Mouse (Mus musculus): ENCODE measurements around the gene St7.

St7 gene

DNA sequence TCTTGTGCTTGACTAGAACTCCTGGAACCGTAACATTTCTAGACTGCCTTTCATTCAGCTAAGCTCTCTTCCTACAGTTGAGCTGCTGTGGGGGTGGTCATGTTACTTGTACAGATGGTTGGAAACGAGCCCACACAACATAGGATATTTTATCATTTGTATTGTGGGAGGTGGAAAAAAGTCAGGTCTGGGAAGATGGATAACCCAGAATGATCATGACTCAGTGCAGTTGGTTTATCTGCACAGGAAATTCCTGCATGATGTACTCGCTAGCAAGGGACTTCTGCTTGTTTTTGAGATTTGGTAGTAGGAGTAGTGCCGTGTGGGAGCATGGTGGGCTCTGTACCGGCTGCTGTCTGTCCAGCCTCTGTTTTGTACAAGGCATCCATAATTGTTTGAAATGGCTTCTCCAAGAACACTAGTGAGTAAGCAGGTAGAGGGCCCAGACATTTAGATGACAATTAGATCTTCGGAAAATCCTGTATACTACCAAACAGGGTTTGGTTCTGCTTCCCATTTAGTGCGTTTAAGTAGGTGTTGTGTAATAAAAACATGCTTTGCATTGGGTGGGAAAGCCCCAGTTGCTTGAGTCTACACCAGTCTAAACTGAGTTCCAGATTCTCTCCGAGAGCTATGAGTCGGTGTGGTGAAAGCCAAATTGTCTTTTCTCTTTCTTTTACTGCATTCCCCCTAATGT is 71.4 kb downstream of the St7 start:
- DNase-seq (ENCODE audit: low read depth, low spot score) = no peak

DNA sequence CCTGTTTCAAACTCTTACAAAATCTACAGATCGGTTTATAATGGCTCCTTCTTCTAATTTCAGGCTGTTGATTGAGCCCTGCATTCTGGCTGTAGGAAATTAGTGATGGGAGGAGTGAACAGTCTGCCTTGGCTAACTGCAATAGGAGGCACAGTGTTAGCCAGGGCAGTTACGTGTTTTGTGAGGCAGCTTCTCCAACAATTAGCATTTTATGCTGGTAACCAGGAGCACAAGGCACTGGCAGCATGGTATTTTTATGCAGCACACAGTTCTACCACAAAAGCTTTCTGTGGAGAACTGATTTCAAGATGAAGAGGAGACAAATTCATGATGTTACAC is 71.9 kb downstream of the St7 start:
- no peak for DNase-seq (ENCODE audit: low read depth, low spot score)

DNA sequence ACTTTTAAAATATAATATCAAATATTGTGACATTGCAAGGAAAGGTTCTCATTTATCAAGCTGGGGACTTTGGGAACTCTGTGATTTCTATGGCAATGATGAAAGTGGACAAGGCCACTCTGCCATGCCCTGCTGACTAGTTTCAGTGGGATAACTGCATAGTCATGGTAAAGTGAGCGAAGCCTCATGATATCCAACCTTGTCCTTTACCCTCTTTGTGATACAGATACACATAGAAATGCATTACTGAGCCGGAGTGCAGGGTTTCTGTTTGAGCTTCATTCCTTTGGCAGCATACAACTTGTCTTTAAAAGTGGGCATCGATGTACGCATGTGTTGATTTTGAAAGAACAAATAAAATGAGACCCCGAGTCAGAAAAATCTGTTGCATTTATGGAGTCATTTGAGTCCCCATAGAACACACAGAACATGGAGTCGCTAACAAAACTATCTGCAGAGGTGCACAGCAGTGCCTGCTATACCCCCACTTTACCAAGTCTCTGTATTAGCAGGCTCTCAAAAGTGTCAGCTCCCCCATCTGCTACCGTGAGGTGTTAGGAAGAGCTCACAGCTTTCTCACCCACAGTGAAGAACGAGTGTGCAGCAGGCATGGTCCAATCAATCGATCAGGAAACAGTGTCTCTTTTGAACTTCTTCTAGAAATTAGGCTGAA is 77.4 kb downstream of the St7 start:
- no peak for DNase-seq (ENCODE audit: low read depth, low spot score)

DNA sequence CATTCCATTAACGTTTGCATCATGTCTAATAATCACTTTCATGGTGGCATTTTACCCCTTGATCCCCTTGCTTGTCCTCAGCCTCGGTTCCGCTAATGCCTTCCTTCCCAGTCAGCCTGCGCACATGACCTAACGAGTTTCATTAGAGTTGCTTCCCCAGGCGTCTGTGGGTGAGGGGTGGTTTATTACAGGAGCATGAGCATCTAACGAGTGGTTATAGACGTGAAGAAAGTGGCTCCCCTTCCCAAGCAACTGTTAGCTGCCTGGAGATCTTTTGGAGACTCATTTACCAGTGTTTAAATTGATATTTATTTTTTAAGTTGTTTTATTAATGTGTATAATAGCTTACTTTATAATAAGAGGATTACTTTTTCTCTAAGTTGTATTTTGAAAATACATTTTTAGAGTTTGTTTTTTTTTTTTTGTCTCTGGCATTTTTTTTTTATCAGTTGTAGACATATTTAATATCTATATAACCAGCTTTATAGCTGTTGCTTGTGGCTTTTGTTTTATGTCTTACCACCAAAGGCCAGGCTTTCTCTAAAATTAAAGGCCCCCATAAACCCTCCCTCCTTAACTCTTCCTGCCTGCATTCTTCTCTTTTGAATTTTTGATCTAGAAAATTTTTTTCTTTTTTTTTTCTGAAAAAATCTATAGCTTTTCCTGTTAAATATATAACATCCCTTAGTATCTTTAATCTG is 78.1 kb downstream of the St7 start:
- DNase-seq (ENCODE audit: low read depth, low spot score) = no peak

DNA sequence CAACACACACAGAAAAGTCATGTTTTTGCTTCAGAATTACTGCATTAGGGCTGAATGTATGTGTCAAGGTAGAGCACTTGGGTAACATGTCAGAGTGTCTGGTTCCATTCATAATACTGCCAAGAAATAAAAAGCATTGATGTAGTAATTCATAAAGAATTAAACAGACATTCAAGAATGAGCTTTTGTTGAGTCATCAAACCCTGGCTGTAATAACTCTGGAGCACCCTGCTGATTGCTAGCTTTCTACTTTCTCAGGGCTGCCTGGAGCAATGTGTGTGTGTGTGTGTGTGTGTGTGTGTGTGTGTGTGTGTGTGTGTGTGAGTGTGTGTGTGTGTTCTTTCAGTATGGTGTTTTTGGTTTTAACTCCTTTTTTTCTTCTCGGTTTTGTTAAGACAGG is 78.7 kb downstream of the St7 start:
- no peak for DNase-seq (ENCODE audit: low read depth, low spot score)

DNA sequence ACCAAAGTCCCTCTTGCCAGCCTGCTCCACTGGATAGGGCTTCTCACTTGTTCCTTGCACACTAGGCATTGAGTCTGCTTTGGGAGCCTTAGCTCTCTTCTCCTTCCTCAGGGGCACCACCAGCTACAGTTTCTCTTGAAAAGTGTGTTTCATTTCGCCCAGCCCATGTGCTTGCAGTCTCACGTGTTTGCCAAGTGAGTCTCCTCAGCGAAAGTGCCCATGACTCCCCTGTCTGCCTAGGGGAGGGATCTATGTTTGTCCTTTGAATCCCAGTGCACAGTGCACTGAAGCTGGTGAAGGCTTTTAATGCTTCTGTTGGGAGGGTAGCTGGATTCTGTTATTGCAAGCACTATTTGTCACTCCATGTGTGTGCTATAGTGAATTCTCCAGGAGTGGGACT is 79.8 kb downstream of the St7 start:
- no peak for DNase-seq (ENCODE audit: low read depth, low spot score)

DNA sequence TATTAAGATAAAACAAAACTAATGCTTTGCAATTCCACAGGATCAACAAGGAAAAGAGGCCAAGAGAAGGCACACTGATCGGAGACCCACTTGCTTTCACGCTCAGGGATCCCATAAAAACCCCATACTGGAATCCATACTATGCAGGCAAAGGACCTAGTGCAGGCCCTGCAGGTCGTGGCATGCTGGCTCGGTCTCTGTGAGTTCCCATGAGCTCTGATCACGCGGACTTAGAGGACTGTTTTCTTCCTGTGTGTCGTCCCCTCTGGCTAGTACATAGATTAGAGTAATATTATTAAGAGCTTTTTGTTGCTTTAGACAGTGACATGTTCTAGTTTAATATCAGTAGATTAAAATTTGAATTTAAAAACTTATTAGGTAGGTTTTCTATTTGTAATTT is 83.3 kb downstream of the St7 start:
- no peak for DNase-seq (ENCODE audit: low read depth, low spot score)

DNA sequence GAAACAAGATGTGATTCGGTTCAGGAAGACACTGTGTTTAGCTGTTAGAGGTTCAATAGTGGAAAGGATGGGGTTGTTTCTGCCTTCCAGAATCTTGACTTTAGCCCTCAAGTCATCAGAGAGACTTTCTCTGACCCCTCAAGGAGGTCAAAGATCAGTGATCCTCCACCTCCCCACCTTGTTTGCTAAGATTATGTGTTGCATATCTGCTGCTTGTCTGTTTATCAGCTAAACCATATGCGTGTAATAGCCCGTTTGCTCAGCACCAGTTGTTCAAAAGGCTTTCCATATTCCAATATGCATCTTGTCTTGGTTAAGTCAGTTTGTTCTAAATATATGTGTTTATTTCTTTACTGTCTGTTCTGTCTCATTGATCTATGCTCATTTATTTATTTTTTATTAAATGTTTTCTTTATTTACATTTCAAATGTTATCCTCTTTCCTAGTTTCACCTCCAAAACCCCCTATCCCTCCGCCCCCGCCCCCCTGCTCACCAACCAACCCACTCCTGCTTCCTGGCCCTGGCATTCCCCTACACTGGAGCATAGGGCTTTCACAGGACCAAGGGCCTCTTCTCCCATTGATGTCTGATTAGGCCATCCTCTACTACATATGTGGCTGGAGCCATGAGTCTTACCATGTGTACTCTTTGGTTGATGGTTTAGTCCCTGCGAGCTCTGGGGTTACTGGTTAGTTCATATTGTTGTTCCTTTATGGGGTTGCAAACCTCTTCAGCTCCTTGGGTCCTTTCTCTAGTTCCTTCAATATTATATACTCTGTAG is 84.5 kb downstream of the St7 start:
- DNase-seq (ENCODE audit: low read depth, low spot score) = no peak

DNA sequence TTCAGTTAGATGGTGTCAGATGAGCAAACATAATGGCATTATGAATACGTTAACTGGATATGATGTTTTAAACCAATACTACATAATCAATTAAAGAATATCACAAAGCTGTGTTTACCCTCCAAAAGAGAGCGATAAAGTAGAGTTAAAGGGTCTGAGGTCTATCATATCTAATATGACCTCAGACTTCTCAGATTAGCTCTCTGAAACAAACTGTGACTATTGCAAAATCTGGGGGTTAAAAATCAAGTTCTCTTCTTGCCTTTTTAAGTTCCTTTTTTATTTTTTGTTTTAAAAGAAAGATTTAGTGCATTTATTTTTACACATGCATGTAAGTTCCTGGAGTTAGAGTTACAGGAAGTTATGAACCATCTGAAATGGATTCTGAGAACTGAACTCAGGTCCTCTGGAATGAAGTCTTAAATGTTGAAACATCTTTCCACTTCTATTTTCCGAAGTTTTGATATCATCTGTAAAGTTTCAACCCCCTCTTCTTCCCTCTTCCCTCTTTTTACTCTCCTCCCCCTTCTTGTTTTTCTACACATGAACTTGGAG is 86.0 kb downstream of the St7 start:
- DNase-seq (ENCODE audit: low read depth, low spot score) = no peak

DNA sequence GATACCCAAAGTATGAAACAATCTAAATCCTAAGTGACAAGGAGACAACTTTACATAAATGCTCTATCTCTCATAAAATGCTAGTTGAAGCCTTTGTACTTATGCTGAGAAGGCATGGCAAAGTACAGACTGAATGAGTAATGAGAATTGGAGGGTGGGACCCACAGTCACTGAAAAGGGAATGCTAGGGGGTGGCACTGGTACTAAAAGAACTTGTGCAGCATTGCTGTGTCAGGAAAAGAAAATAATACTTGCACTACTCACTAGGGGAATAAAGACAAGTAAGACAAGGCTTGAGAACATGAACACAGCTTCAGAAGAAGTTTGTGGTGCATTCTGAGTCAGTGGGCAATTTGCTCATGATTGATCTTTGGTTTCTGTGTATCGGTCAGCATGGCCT is 90.8 kb downstream of the St7 start:
- DNase-seq (ENCODE audit: low read depth, low spot score) = no peak

DNA sequence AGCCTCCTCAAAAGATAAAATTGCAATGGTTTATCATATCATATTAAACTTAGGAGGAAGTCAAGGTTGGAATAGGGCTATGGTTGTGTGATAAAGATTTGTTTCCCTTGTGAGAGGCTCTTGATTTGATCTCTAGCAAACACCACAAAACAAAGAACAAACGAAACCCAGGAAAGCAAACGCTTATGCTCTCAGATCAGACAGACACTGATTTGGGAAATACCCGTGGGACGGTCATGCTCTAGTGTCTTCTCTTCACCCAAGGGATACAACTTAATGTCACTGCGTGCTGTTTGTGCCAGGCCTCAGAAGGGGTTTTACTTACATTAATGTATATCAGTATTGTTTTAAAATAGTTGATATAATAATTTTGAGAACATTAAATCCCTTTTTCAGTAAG is 91.8 kb downstream of the St7 start:
- no peak for DNase-seq (ENCODE audit: low read depth, low spot score)

DNA sequence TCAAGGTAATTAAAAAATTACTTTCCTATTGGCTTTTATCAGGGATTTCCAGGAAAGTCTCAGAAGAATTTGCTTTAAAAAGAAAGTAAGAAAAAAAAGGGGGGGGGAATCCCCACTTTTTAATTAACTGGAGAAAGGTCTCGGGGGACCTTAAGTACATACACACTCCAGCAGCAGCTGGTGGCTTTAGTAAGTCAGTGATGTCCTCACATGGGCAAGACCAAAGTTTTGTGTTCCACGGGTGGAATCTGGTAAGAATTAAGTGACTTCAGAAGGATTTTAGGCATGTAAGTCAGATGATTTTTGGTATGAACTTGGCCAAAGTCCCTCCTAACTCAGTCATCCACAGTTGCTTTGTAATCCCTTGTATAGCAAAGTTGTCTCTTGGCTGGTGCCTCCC is 92.5 kb downstream of the St7 start:
- no peak for DNase-seq (ENCODE audit: low read depth, low spot score)

DNA sequence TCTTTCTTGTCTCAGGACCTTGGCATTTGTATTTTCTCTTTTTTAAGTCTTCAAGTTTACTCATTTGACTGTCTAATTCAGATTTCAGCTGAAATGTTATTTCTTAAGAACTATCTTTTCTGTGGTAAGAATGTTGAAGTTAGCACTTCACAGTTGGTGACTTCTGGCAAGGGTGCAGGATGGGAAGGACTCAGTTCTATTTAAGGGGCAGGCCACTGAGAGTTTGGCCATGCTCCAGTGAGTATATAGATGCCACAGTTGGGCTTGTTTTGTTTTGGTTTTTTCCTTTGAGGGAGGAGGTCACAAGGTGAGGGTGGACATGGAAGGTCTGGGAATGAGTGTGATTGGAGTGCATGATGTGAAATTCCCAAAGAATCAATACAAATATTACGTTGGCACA is 95.1 kb downstream of the St7 start:
- no peak for DNase-seq (ENCODE audit: low read depth, low spot score)

DNA sequence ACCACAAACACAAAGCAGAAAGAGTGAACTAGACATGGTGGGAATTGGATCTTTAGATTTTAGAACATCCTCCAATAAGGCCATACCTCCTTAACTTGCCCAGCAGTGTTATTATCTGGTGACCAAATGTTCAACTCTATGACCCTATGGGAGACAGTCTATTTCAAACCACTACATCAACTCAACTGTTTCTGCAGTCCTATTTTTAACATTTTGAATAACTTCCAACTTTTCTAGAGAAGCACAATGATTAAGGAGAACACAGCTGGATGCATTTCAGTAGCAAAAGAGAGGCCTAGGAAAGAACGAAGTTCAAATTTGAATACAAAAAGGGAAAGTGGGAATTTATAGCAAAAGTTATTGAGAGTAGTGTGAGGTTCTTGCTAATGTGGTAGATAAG is 97.5 kb downstream of the St7 start:
- no peak for DNase-seq (ENCODE audit: low read depth, low spot score)

DNA sequence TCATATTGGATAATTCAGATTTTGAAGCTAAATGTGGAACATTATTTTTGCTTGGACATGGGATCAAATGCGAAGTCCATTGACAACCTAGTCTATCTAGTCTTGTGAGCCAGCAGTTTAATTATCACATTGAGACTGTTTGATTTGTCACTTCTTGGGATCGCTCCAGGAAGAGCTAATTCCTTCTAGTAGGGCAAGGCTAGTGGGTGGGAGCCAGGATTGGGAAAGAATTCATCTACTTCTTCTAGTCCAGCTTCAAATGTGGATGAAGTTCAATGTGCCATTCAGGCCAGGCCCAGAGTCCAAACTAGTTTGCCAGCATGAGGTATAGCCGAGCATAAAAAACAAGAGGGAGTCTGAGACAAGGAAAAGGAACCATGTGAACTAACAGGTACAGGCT is 100.7 kb downstream of the St7 start:
- no peak for DNase-seq (ENCODE audit: low read depth, low spot score)

DNA sequence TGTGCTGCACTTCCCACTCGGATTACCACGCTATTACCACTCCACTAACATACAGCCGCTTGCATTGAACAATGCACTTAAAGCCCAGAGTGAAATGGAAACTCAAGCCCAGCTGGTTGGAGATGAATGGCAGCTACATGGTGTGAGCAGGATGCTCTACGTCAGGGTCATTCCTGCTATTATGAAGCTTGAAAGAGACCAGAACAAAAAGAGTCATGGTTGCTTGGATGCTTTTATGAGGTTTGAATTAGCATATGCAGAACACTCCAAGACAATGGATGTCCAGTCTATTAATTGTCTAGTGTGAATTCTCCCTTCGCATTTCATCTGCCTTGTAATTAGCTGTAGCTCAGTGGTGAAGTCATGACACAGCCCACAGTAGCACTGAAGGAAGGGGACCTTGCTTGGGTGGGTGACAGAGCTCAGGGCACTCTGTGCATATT is 104.6 kb downstream of the St7 start:
- DNase-seq (ENCODE audit: low read depth, low spot score) = no peak

DNA sequence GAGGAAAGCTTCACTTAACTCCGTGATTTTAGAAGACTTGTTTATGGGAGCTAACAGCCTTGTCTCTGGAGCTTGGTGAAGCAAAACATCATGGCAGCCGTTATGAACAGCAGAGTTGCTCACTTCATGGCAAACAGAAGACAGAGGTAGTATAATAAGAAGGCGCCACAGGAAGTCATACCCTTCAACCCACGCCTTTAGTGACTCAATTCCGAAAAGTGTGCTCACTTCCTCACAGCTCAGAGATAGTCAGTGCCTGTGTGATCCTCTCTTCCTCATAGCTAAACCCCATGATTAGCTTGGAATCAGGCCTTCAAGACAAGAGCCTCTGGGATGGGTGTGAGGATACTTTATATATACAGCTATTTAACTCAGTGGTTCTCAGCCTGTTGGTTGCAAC is 108.0 kb downstream of the St7 start:
- DNase-seq (ENCODE audit: low read depth, low spot score) = no peak

DNA sequence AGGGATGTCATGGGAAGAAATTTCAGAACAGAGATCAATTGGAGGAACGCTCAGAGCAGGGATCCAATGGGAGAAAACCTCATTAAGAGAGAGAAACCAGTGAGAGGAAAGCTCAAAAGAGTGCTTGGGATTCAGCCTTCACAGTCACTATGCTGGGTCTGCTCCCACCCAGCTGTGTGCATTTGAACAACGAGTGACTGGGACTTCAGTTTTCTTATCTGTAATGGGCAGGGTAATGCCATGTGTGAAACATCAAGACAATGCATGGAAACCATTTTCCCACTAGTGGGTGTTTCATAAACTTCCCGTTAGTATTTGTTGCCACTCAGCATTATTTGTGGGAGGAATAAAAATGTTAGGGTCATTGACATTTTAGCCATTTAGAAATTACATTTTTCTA is 111.7 kb downstream of the St7 start:
- DNase-seq (ENCODE audit: low read depth, low spot score) = no peak

DNA sequence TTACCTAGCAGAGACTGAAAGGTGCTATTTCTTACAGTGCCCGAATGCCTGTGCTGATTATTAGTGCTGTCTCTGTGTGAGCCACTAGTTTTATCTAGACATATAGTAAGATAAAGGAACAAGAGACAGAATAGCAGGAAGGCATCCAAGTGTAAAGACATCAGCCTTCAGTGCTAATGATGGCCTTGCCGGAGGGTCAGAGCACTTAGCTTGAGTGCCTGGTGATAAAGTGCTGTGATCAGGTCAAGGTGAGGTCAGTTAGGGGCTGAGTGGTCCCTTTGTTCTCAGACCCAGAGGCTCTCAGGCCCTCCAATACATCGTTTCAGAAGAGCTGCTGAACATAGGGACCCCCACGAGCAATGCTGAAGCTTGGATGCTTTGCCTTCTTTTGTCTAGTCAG is 113.8 kb downstream of the St7 start:
- DNase-seq (ENCODE audit: low read depth, low spot score) = peak; percentile 62

DNA sequence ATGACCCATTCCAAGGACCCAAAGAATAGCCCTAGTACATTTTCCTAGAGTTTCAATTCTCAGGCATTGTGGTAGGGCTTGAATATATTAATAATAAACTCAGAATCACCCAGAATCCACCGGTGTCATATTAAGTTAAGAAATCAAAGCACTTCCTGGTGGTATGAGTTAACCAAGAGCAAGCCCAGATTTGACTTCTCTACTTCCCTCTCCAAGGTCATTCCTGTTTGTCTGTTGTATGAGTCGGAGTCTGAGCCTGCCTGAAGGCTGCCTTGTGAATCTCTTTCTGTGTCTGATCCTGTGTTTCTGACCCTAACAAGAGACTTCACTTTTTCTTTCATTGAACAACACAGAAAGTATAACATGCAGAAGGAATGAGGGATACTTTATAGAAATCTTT is 118.3 kb downstream of the St7 start:
- DNase-seq (ENCODE audit: low read depth, low spot score) = no peak

DNA sequence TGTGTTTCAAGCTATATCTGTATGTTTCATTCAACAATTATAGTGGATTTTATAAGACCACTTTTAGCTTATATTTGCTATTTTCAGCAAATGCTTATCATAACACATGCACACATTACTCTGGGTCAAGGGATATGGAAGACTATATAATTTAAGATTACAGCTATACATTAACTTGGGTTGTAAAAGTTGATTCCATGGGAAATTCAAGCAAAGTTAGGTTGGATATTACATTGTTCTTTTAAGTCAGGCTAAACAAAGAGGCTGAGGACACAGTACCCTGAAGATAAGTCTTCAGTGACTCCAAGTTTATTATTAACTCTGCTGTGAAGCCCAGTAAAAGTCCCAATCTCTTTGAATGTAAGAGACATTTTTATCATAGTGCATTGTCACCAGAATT is 118.8 kb downstream of the St7 start:
- DNase-seq (ENCODE audit: low read depth, low spot score) = no peak

DNA sequence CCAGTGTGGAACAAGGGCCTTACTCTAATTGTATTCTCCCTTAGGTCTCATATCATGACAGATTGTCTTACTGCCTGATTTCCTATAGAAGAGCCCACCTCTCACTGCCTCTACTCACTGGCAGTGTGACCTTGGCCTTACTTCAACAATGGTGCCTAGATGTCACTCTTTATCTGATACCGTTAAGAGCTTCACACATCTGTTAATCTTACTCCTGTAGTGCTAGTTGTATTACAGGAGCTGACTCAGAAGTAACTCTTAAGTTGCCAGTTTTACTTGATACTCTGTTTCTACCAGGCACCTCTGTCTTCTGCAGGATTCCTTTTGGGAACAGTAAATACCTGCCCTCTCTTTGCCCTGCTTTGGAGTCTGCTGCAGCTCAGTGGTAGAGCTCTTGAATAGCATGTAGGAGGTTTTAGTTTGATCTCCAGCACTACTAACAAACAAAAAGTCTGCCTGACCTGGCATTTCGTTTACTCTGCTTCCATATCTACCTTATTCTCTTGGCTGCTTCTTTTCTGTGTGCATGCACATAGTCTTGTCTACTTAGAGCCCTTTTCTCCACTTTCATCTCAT is 121.4 kb downstream of the St7 start:
- DNase-seq (ENCODE audit: low read depth, low spot score) = no peak
